Mouse (Mus musculus): ENCODE data around the gene Kctd5. TPM values are rescaled to one million over a fixed set of nuclear protein-coding genes. Genes with fewer than 3 reads are reported as not detected.
A peak's percentile ranks its signal among the peaks of the same experiment; 100 is the strongest.

The Kctd5 gene
- polyA plus RNA-seq, 1 experiment from 2014 or later: 70.0 TPM

- Histone ChIP-seq H3K4me1 (ENCODE audit: control insufficient read depth, insufficient read depth, low read length) (peaks cover 6% of the 10 kb centered on the region; the same call in 1 of the 2 replicates), H3K27ac (ENCODE audit: low read length) (no peak overlapping the region), H3K4me3 (ENCODE audit: low read length) (no peak overlapping the region), H3K36me3 (ENCODE audit: control insufficient read depth, insufficient read depth, low read length) (0 out of 2 replicates have a peak, but pooled peaks cover 5% of the 10 kb centered on the region), H3K4me2 (ENCODE audit: low read depth, low read length) (no peak overlapping the region), H3K9ac (ENCODE audit: low read depth, low read length) (no peak overlapping the region), H3K27me3 (replicated peaks; ENCODE audit: control insufficient read depth, insufficient read depth, low read length) (no peaks in the 10 kb centered on the region), H3K9me3 (ENCODE audit: control insufficient read depth, low read length) (no peaks in the 10 kb centered on the region)
- WGBS: 34% methylated on average over 5 of the region's 5 CpGs
- ATAC-seq: 0 out of 2 replicates have a peak, but pooled peaks have one; percentile 10
Observed at GRCm38 (mm10) chr17:24046026-24046425, 27.3 kb downstream of the Kctd5 start.

- no peak overlapping the region for H3K4me2 ChIP-seq (ENCODE audit: low read depth, low read length)
- no peaks in the 10 kb centered on the region for H3K9me3 ChIP-seq (ENCODE audit: control insufficient read depth, low read length)
- no peak overlapping the region for H3K9ac ChIP-seq (ENCODE audit: low read depth, low read length)
- ATAC-seq: no peak
- H3K4me3 ChIP-seq (ENCODE audit: low read length): no peak overlapping the region
- 0 out of 2 replicates have a peak, but pooled peaks cover 5% of the 10 kb centered on the region for H3K36me3 ChIP-seq (ENCODE audit: control insufficient read depth, insufficient read depth, low read length)
- WGBS: 68% methylated on average over 10 of the region's 10 CpGs
- H3K27me3 ChIP-seq (replicated peaks; ENCODE audit: control insufficient read depth, insufficient read depth, low read length): no peaks in the 10 kb centered on the region
- H3K27ac ChIP-seq (ENCODE audit: low read length): no peak overlapping the region
- H3K4me1 ChIP-seq (ENCODE audit: control insufficient read depth, insufficient read depth, low read length): peaks cover 6% of the 10 kb centered on the region; the same call in 1 of the 2 replicates
Observed at GRCm38 (mm10) chr17:24045608-24046007, 27.7 kb downstream of the Kctd5 start.

GRCm38 (mm10) chr17:24044482-24044881 lies 28.8 kb downstream of the Kctd5 start:
- ATAC-seq: no peak
- Histone ChIP-seq H3K9me3 (ENCODE audit: control insufficient read depth, low read length) (0 out of 2 replicates have a peak, but pooled peaks cover 3% of the 10 kb centered on the region), H3K36me3 (ENCODE audit: control insufficient read depth, insufficient read depth, low read length) (0 out of 2 replicates have a peak, but pooled peaks cover 5% of the 10 kb centered on the region), H3K27me3 (replicated peaks; ENCODE audit: control insufficient read depth, insufficient read depth, low read length) (no peaks in the 10 kb centered on the region), H3K27ac (ENCODE audit: low read length) (no peak overlapping the region), H3K4me2 (ENCODE audit: low read depth, low read length) (no peak overlapping the region), H3K4me1 (ENCODE audit: control insufficient read depth, insufficient read depth, low read length) (peaks cover 6% of the 10 kb centered on the region; the same call in 1 of the 2 replicates), H3K9ac (ENCODE audit: low read depth, low read length) (no peak overlapping the region), H3K4me3 (ENCODE audit: low read length) (no peak overlapping the region)
- WGBS: 53% methylated on average over 5 of the region's 5 CpGs

- H3K4me2 ChIP-seq (ENCODE audit: low read depth, low read length): peak within 1 kb of the TSS; percentile 9; the same call in 1 of the 2 replicates
- ATAC-seq: peak; percentile 48
- H3K27me3 ChIP-seq (replicated peaks; ENCODE audit: control insufficient read depth, insufficient read depth, low read length): no peaks in the 10 kb centered on the region
- 0 out of 2 replicates have a peak, but pooled peaks cover 3% of the 10 kb centered on the region for H3K9me3 ChIP-seq (ENCODE audit: control insufficient read depth, low read length)
- 66% methylated on average over 4 of the region's 4 CpGs for WGBS
- no peak within 1 kb of the TSS for H3K4me3 ChIP-seq (ENCODE audit: low read length)
- H3K9ac ChIP-seq (ENCODE audit: low read depth, low read length): 0 out of 2 replicates have a peak within 1 kb of the TSS, but pooled peaks have one; percentile 35
- H3K27ac ChIP-seq (ENCODE audit: low read length): peak within 1 kb of the TSS; percentile 65
- H3K36me3 ChIP-seq (ENCODE audit: control insufficient read depth, insufficient read depth, low read length): no peaks in the 10 kb centered on the region
- peaks cover 3% of the 10 kb centered on the region; the same call in 1 of the 2 replicates for H3K4me1 ChIP-seq (ENCODE audit: control insufficient read depth, insufficient read depth, low read length)
Observed at GRCm38 (mm10) chr17:24037844-24038243, 35.4 kb downstream of the Kctd5 start, which contains the start of gene Prss27. TSS of gene Prss27 (plus strand) at chr17:24038144.

GRCm38 (mm10) chr17:24037360-24037759 lies 35.9 kb downstream of the Kctd5 start:
- ATAC-seq: peak; percentile 97
- peak overlapping the region; percentile 65 for H3K27ac ChIP-seq (ENCODE audit: low read length)
- no peak overlapping the region for H3K4me3 ChIP-seq (ENCODE audit: low read length)
- 0 out of 2 replicates have a peak overlapping the region, but pooled peaks have one; percentile 35 for H3K9ac ChIP-seq (ENCODE audit: low read depth, low read length)
- 0 out of 2 replicates have a peak, but pooled peaks cover 3% of the 10 kb centered on the region for H3K9me3 ChIP-seq (ENCODE audit: control insufficient read depth, low read length)
- H3K4me1 ChIP-seq (ENCODE audit: control insufficient read depth, insufficient read depth, low read length): peaks cover 3% of the 10 kb centered on the region; the same call in 1 of the 2 replicates
- H3K27me3 ChIP-seq (replicated peaks; ENCODE audit: control insufficient read depth, insufficient read depth, low read length): no peaks in the 10 kb centered on the region
- peak overlapping the region; percentile 9; the same call in 1 of the 2 replicates for H3K4me2 ChIP-seq (ENCODE audit: low read depth, low read length)
- H3K36me3 ChIP-seq (ENCODE audit: control insufficient read depth, insufficient read depth, low read length): no peaks in the 10 kb centered on the region
- 66% methylated on average over 13 of the region's 13 CpGs for WGBS

GRCm38 (mm10) chr17:24036954-24037353 lies 36.3 kb downstream of the Kctd5 start:
- 66% methylated on average over 6 of the region's 6 CpGs for WGBS
- Histone ChIP-seq H3K27ac (ENCODE audit: low read length) (peak overlapping the region; percentile 65), H3K36me3 (ENCODE audit: control insufficient read depth, insufficient read depth, low read length) (no peaks in the 10 kb centered on the region), H3K27me3 (replicated peaks; ENCODE audit: control insufficient read depth, insufficient read depth, low read length) (no peaks in the 10 kb centered on the region), H3K4me1 (ENCODE audit: control insufficient read depth, insufficient read depth, low read length) (peaks cover 3% of the 10 kb centered on the region; the same call in 1 of the 2 replicates), H3K4me2 (ENCODE audit: low read depth, low read length) (peak overlapping the region; percentile 9; the same call in 1 of the 2 replicates), H3K4me3 (ENCODE audit: low read length) (no peak overlapping the region), H3K9ac (ENCODE audit: low read depth, low read length) (0 out of 2 replicates have a peak overlapping the region, but pooled peaks have one; percentile 35), H3K9me3 (ENCODE audit: control insufficient read depth, low read length) (0 out of 2 replicates have a peak, but pooled peaks cover 3% of the 10 kb centered on the region)
- ATAC-seq: peak; percentile 60

- Histone ChIP-seq H3K9ac (ENCODE audit: low read depth, low read length) (no peak overlapping the region), H3K36me3 (ENCODE audit: control insufficient read depth, insufficient read depth, low read length) (no peaks in the 10 kb centered on the region), H3K4me2 (ENCODE audit: low read depth, low read length) (no peak overlapping the region), H3K4me1 (ENCODE audit: control insufficient read depth, insufficient read depth, low read length) (peaks cover 3% of the 10 kb centered on the region; the same call in 1 of the 2 replicates), H3K27ac (ENCODE audit: low read length) (no peak overlapping the region), H3K9me3 (ENCODE audit: control insufficient read depth, low read length) (0 out of 2 replicates have a peak, but pooled peaks cover 2% of the 10 kb centered on the region), H3K4me3 (ENCODE audit: low read length) (no peak overlapping the region), H3K27me3 (replicated peaks; ENCODE audit: control insufficient read depth, insufficient read depth, low read length) (no peaks in the 10 kb centered on the region)
- 70% methylated on average over 7 of the region's 7 CpGs for WGBS
- ATAC-seq: no peak
Observed at GRCm38 (mm10) chr17:24035087-24035486, 38.2 kb downstream of the Kctd5 start.

GRCm38 (mm10) chr17:24030551-24030950 lies 42.7 kb downstream of the Kctd5 start:
- Histone ChIP-seq H3K27me3 (replicated peaks; ENCODE audit: control insufficient read depth, insufficient read depth, low read length) (no peaks in the 10 kb centered on the region), H3K9ac (ENCODE audit: low read depth, low read length) (no peak overlapping the region), H3K9me3 (ENCODE audit: control insufficient read depth, low read length) (no peaks in the 10 kb centered on the region), H3K4me1 (ENCODE audit: control insufficient read depth, insufficient read depth, low read length) (no peaks in the 10 kb centered on the region), H3K4me3 (ENCODE audit: low read length) (no peak overlapping the region), H3K36me3 (ENCODE audit: control insufficient read depth, insufficient read depth, low read length) (no peaks in the 10 kb centered on the region), H3K27ac (ENCODE audit: low read length) (no peak overlapping the region), H3K4me2 (ENCODE audit: low read depth, low read length) (no peak overlapping the region)
- 81% methylated on average over 10 of the region's 22 CpGs for WGBS
- ATAC-seq: no peak

- Histone ChIP-seq H3K36me3 (ENCODE audit: control insufficient read depth, insufficient read depth, low read length) (no peaks in the 10 kb centered on the region), H3K9ac (ENCODE audit: low read depth, low read length) (no peak overlapping the region), H3K4me2 (ENCODE audit: low read depth, low read length) (no peak overlapping the region), H3K9me3 (ENCODE audit: control insufficient read depth, low read length) (no peaks in the 10 kb centered on the region), H3K4me3 (ENCODE audit: low read length) (no peak overlapping the region), H3K27me3 (replicated peaks; ENCODE audit: control insufficient read depth, insufficient read depth, low read length) (no peaks in the 10 kb centered on the region), H3K4me1 (ENCODE audit: control insufficient read depth, insufficient read depth, low read length) (no peaks in the 10 kb centered on the region), H3K27ac (ENCODE audit: low read length) (no peak overlapping the region)
- WGBS: 80% methylated on average over 7 of the region's 7 CpGs
- ATAC-seq: no peak
Observed at GRCm38 (mm10) chr17:24029477-24029876, 43.8 kb downstream of the Kctd5 start.

All from intestine, embryonic 16.5 days (tissue).